Mouse (Mus musculus): ENCODE results near the gene Acap2.

Acap2 gene

GRCm38 (mm10) chr16:31043136-31043535 is 157.9 kb downstream of the Acap2 start:
- DNase-seq, result no peak

All from cerebellum, postnatal 10 days (tissue).